ENCODE assay signal across 11 mouse cellular contexts in genomic region chr9:59458997-59459510, GRCm38 (mm10). TPM values are rescaled to one million over a fixed set of nuclear protein-coding genes. Genes with fewer than 3 reads are reported as not detected.
DNase-seq lines count a peak whose midpoint lies in the region; ATAC-seq and TF ChIP-seq lines count a peak whose summit lies in the region.
"Had no signal": no experiment of that assay in that cellular context is flagged by ENCODE, and none has a peak within 500 bp of the region (broad histone marks: within the 10 kb centered on the region; RNA-seq: fewer than 3 reads in every experiment).

No protein-coding gene starts in this region.

- H3K36me3 ChIP-seq in lung, postnatal 0 days (ENCODE audit: insufficient read depth, low read length): no peaks in the 10 kb centered on the region
- peaks cover 12% of the 10 kb centered on the region; the same call in 1 of the 2 replicates for H3K36me3 ChIP-seq in embryonic facial prominence, embryonic 14.5 days (ENCODE audit: control insufficient read depth, insufficient read depth, low read length)
- H3K36me3 ChIP-seq in hindbrain, embryonic 14.5 days (replicated peaks; ENCODE audit: control insufficient read depth, insufficient read depth): no peaks in the 10 kb centered on the region

- peak; percentile 34 for TF ChIP-seq CTCF in lung, postnatal 0 days (IDR thresholded peaks at IDR 0.05)

- no peak for ATAC-seq in lung, postnatal 0 days
- ATAC-seq in embryonic facial prominence, embryonic 14.5 days (ENCODE audit: low read depth): 0 out of 2 replicates have a peak, but pooled peaks have one; percentile 47
- ATAC-seq in hindbrain, embryonic 14.5 days (ENCODE audit: low FRiP score): no peak
- ATAC-seq: forebrain, embryonic 13.5 days had no signal

- 62% methylated on average over 4 of the region's 4 CpGs for WGBS in lung, postnatal 0 days
- WGBS in embryonic facial prominence, embryonic 14.5 days: 55% methylated on average over 4 of the region's 4 CpGs
- WGBS in hindbrain, embryonic 14.5 days: 62% methylated on average over 4 of the region's 4 CpGs

- H3K4me1 ChIP-seq in lung, postnatal 0 days (ENCODE audit: insufficient read depth, low read depth, low read length): no peaks in the 10 kb centered on the region
- H3K4me1 ChIP-seq in embryonic facial prominence, embryonic 14.5 days (ENCODE audit: control insufficient read depth, insufficient read depth, low read length): no peaks in the 10 kb centered on the region
- peaks cover 5% of the 10 kb centered on the region; the same call in 1 of the 2 replicates for H3K4me1 ChIP-seq in hindbrain, embryonic 14.5 days (replicated peaks; ENCODE audit: control insufficient read depth, insufficient read depth, low read length)

- no peak for TF ChIP-seq EP300 in lung, postnatal 0 days (IDR thresholded peaks at IDR 0.05)

- H3K4me3 ChIP-seq in lung, postnatal 0 days (ENCODE audit: low read depth, low read length): no peak overlapping the region
- H3K4me3 ChIP-seq in embryonic facial prominence, embryonic 14.5 days (ENCODE audit: low read depth, low read length): no peak overlapping the region
- no peak overlapping the region for H3K4me3 ChIP-seq in hindbrain, embryonic 14.5 days (replicated peaks; ENCODE audit: low read length)
- H3K4me3 ChIP-seq: forebrain, embryonic 13.5 days; limb, embryonic 15.5 days had no signal

- no peak overlapping the region for H3K27ac ChIP-seq in lung, postnatal 0 days (ENCODE audit: low read length)
- no peak overlapping the region for H3K27ac ChIP-seq in embryonic facial prominence, embryonic 14.5 days (replicated peaks; ENCODE audit: low read depth, low read length)
- no peak overlapping the region for H3K27ac ChIP-seq in hindbrain, embryonic 14.5 days
- H3K27ac ChIP-seq: forebrain, embryonic 13.5 days; limb, embryonic 15.5 days had no signal

- no peak overlapping the region for H3K9ac ChIP-seq in lung, postnatal 0 days (replicated peaks; ENCODE audit: low read depth)
- H3K9ac ChIP-seq in embryonic facial prominence, embryonic 14.5 days (ENCODE audit: low read depth, low read length): no peak overlapping the region
- no peak overlapping the region for H3K9ac ChIP-seq in hindbrain, embryonic 14.5 days
- H3K9ac ChIP-seq: forebrain, embryonic 13.5 days; limb, embryonic 15.5 days had no signal

- peak; percentile 25 to 27 for DNase-seq in heart, adult 18-20 months
- no peak for DNase-seq in heart, postnatal 25 days (ENCODE audit: low spot score)
- no peak for DNase-seq in lung, postnatal 0 days (ENCODE audit: low spot score)
- DNase-seq in lung, adult 18-20 months: no peak
- DNase-seq in embryonic facial prominence, embryonic 14.5 days (ENCODE audit: low spot score): peak; percentile 20
- DNase-seq in kidney, postnatal 10 days: peak; percentile 11
- DNase-seq in hindbrain, embryonic 14.5 days (ENCODE audit: low spot score): no peak
- no peak for DNase-seq in testis, postnatal 10 days (ENCODE audit: low spot score)
- DNase-seq: right cerebral cortex, postnatal 14 days had no signal

- H3K4me2 ChIP-seq in lung, postnatal 0 days (replicated peaks; ENCODE audit: low read depth, low read length): no peak overlapping the region
- no peak overlapping the region for H3K4me2 ChIP-seq in embryonic facial prominence, embryonic 14.5 days (ENCODE audit: low read depth, low read length)
- H3K4me2 ChIP-seq in hindbrain, embryonic 14.5 days (replicated peaks): no peak overlapping the region
- H3K4me2 ChIP-seq: forebrain, embryonic 13.5 days; limb, embryonic 15.5 days had no signal

- no peaks in the 10 kb centered on the region for H3K9me3 ChIP-seq in lung, postnatal 0 days (ENCODE audit: low read length)
- H3K9me3 ChIP-seq in embryonic facial prominence, embryonic 14.5 days (ENCODE audit: control insufficient read depth, low read length): no peaks in the 10 kb centered on the region
- no peaks in the 10 kb centered on the region for H3K9me3 ChIP-seq in hindbrain, embryonic 14.5 days (ENCODE audit: control insufficient read depth, low read length)
- H3K9me3 ChIP-seq: forebrain, embryonic 13.5 days; limb, embryonic 15.5 days had no signal

- intact Hi-C loops in heart, postnatal 25 days (cut with DNase I): no loop called here

- no peaks in the 10 kb centered on the region for H3K27me3 ChIP-seq in lung, postnatal 0 days (replicated peaks; ENCODE audit: insufficient read depth, low read length)
- H3K27me3 ChIP-seq in embryonic facial prominence, embryonic 14.5 days (replicated peaks; ENCODE audit: control insufficient read depth, insufficient read depth, low read length): no peaks in the 10 kb centered on the region
- no peaks in the 10 kb centered on the region for H3K27me3 ChIP-seq in hindbrain, embryonic 14.5 days (ENCODE audit: control insufficient read depth, insufficient read depth, low read length)
- H3K27me3 ChIP-seq: forebrain, embryonic 13.5 days; limb, embryonic 15.5 days had no signal

RNA-seq across cellular contexts. Expression of gene Arih1, which starts 27.4 kb away (rescaled TPM):
- 10 to 100 TPM; 79.2 to 94.4 TPM for total RNA-seq in heart, adult 18-20 months (2021)
- 10 to 100 TPM; 72.9 to 84.7 TPM for total RNA-seq in heart, postnatal 25 days (2021)
- 7.0 and 9.2 TPM in 2 replicates for polyA plus RNA-seq in lung, postnatal 0 days (2015; fragmentation: Nextera tagmentation; extraction: Ambion mirVana)
- 15.5 and 16.7 TPM in 2 replicates for polyA plus RNA-seq in embryonic facial prominence, embryonic 14.5 days (2014; fragmentation: Nextera tagmentation; extraction: Ambion mirVana)
- 16.9 and 18.0 TPM in 2 replicates for polyA plus RNA-seq in hindbrain, embryonic 14.5 days (2014; fragmentation: Nextera tagmentation; extraction: Ambion mirVana)

Comparison
In these comparisons a context has a peak if more than half of its experiments do, and no peak if none do; other contexts are left out.
1. DNase-seq: peak in heart, adult 18-20 months (2 of 2), embryonic facial prominence, embryonic 14.5 days (single experiment) and kidney, postnatal 10 days (single experiment); none in heart, postnatal 25 days (single experiment), lung, postnatal 0 days (single experiment), lung, adult 18-20 months (0 of 2), hindbrain, embryonic 14.5 days (single experiment) and testis, postnatal 10 days (single experiment).